Mouse (Mus musculus) cerebellum, adult 18-20 months (tissue): ENCODE results near the gene 9130019O22Rik.
"Not testable (repeated sequence)": the region's sequence is repeated elsewhere in the genome, so short reads cannot be mapped to it uniquely, and the experiment has no call there.

Source experiments
- DNase-seq, 2 experiments: peaks; one replicate each; pipeline ENCODE4 v3.0.0; 2021

Gene 9130019O22Rik

GRCm38 (mm10) chr7:127375271-127376245 lies 11.4 kb downstream of the 9130019O22Rik start, which contains the start of gene Zfp747:
Gene Zfp747, minus strand, starts transcription at chr7:127376050.
- DNase-seq = peak; percentile 94 to 95

GRCm38 (mm10) chr7:127371870-127372269 lies 15.1 kb downstream of the 9130019O22Rik start:
- DNase-seq = not testable (repeated sequence)

DNA sequence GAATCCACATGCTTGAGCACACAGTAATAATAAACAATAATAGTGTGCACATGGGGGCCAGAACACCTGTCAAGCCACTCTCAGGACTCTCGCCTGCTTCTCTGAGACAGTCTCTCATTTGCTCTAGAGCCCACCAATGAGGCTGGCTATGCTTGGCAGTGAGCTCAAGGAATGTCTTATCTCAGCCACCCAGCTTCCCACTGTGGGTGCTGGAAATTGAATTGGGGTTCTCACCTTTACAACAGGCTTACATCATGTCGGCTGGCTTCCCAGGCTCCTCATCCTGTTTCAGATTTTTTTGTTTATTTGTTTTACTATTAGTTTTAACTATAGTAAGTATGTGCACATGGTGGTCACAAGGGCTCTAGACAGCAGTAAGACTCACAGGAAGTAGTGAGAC lies 15.8 kb downstream of the 9130019O22Rik start:
- DNase-seq = no peak

DNA sequence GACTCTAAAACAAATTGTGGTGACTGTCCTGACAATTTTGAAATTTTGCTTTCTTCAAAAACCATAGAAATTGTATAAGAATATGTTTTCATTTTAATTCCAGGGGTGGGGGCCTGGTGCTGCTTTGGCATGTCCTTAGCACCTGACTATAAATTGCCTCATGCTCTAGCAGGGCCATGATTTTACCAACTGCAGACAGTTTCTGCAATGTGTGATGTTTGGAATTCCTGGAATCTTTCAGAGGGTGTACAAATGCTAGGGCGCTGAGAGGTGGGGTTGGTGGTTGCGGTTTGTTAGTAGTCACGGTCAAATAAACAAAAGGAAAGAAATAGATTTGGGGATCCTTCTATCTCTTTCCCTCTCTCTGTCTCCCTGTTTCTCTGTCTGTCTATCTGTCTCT lies 20.7 kb downstream of the 9130019O22Rik start:
- DNase-seq = no peak

- DNase-seq = peak; percentile 46 to 50
These were observed 22.8 kb downstream of the 9130019O22Rik start for GRCm38 (mm10) chr7:127364166-127364565.

DNA sequence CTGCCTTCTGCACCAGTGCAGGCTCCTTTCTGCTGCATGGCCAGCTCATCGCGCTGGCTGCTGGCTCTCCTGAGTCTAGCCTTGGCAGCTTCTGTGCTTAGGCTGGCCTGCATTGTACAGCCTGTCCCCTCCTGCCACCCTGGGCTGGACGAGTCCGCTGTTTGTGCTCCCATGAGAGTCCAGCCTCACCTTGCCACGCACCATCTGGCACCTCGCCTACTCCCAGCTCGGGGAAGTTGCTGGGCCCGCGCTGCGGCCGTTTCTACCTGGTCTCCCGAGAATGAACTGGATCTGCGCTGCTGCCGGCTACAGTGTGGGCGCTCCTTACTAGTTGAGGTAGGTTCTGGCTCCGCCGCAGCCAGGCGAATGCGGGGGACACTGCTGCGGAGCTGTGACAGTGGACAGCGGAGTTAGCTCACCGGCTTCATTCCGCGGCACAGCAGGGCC lies 23.5 kb downstream of the 9130019O22Rik start:
- DNase-seq = peak; percentile 72 to 78

DNA sequence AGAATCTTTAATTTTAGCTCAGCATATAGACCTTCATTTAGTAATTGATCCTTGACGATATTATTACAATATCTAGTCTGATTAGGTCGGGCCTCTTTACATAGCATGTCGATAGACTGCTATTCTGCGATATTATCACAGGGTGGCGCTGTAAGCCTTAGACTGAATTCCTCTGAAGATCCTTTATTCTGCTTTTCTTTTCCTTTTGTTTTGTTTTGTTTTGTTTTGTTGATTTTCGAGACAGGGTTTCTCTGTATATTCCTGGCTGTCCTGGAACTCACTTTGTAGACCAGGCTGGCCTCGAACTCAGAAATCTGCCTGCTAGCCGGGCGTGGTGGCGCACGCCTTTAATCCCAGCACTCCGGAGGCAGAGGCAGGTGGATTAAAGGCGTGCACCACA lies 24.5 kb downstream of the 9130019O22Rik start:
- DNase-seq = peak; percentile 35 to 51

DNA sequence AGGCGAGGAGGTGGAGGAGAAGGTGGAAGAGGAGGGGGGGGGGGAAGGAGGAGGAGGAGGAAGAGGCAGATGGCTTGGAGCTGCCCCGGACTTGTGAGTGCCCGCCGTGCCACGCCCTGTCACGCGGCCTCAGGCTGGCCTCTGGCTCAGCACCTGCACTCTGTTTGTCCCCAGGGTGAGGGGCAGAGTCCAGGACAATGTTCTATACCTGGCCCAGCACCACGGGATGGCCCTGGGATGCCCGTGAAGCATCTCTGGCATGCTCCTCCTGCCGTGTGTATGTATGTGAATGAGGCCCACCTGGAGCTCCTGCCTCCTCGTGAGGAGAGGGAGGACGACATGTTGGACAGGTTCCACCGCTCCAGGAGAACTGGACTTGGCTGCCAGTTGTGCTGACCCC lies 25.5 kb downstream of the 9130019O22Rik start:
- DNase-seq = peak in 1 of 2 experiments; percentile 29

DNA sequence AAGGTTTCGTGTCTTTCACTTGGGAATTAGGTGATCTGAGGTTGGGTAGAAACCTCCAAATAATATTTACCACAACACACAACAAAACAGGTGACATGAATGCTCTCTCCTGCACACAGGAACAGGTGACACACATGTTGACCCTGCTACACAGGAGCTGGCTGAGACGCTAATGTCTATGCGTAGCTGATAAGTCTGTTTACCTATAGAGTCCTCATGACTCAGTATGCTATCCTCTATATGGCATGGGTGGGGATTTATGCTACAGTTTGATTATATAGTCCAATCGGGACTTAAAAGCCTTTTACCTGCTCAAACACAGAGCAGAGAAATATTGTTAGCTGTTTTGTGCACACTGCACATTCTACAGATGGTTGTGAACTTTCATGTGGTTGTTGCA lies 26.7 kb downstream of the 9130019O22Rik start:
- no peak for DNase-seq

DNA sequence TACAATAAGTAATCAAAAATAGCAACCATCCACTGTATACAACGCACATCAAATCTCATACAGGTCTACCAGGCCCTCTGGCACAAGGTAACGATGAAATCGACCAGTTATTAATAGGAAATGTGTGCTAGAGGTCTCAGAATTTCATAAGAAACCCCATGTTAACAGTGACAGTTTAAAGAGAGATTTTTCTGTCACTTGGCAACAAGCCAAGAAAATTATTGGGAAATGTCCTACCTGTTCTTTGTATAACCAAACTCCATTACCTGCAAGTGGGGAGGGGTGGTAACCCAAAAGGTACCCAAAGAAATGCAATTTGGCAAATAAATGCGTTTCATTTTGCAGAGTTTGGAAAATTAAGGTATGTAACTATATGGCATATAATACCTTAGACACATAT lies 28.5 kb downstream of the 9130019O22Rik start:
- no peak for DNase-seq

- DNase-seq = no peak
These were observed 29.1 kb downstream of the 9130019O22Rik start for GRCm38 (mm10) chr7:127357871-127358270.

DNA sequence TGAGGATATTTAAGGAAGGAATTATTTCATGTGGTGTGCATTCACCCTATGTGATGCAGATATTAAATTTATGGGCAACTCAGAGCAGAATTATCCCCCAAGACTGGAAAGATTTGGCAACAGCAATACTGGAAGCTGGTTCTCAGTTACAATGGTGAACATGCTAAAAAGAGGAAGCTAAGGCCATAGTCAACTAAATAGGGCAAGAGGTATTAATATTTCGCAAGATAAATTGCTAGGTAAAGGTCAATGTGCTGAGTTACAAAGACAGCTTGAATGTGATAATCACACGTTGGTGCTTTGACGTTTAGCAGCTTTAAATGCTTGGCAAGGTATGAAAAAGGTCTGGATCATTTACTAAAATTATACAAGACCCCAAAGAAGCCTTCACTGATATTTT lies 31.2 kb downstream of the 9130019O22Rik start:
- DNase-seq = no peak

DNA sequence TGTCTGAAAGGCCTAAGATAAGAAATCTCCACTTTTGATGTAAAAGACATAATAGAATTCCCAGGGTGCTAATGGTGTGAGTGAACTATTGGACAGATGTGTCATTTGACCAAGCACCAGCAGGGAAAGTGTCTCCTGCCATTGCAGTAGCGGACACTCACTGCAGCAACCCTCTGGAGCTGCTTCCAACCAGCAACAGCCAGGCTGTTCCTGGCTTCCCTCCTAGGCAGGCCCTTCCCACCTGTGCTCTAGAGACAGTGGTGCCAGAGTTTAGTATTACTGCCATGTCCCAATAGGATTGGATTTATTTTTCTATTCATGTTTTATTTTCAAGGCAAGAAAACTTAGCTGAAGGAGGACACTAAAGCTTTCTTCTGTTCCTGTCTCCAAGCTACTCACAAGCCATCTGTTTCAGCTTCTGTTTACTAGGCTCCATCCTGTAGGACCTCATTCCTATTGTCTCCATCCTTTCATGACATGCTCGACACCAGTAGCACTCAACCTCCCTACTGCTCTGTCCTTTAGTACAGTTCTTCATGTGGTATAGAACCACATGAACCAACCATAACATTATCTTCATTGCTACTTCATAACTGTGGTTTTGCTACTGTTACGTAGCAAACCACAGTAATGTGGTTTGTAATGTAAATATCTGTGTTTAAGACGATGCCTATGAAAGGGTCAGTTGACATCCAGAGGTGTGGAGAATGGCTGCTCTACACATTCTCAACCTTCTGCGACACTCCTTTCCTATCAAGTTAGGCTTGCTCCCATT lies 35.5 kb downstream of the 9130019O22Rik start:
- DNase-seq = no peak

- DNase-seq = peak; percentile 39 to 40
These were observed 40.3 kb downstream of the 9130019O22Rik start for GRCm38 (mm10) chr7:127346676-127347075.

- DNase-seq = peak; percentile 89 to 96
These were observed 41.2 kb downstream of the 9130019O22Rik start, which contains the start of gene Zfp768 for GRCm38 (mm10) chr7:127345512-127346325. Gene Zfp768, minus strand, starts transcription at chr7:127345589.

DNA sequence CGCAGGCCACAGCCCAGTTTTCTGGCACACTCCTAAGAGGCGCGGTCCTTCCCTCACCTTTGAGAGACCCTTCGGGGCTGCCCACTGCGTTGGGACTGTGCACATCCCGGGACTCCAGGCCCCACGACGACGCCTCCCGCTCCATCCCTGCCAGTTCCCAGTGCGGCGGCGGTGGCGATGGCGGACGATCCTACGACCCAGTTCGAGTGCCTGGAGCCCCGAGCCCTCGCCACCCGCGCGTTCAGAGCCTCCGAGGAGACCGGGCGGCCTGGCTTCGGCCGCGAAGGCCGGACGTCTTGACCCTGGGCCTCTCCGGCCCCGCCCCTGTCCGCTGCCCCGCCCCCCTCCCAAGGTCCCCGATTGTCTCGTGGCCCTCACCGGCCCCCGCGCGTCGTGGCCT lies 41.9 kb downstream of the 9130019O22Rik start:
- peak in 1 of 2 experiments; percentile 51 for DNase-seq

DNA sequence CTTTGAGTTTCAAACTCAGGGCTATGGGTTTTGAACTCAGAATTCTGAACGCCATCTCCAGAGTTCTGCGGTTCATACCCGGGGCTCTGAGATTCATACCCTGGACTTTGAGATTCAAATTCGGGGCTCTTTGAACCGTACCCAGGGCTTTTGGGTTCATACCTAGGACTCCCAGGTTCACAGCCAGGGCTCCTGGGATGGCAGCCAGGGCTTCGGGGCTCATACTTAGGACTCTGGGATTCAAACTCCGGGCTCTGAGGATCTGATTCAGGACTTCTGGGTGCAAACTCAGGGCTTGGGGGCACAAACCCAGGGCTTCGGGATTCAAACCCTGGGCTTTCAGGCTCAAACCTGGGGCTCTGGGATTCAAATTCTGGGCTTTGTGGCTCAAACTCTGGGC lies 42.6 kb downstream of the 9130019O22Rik start:
- DNase-seq = peak; percentile 11 to 14

DNA sequence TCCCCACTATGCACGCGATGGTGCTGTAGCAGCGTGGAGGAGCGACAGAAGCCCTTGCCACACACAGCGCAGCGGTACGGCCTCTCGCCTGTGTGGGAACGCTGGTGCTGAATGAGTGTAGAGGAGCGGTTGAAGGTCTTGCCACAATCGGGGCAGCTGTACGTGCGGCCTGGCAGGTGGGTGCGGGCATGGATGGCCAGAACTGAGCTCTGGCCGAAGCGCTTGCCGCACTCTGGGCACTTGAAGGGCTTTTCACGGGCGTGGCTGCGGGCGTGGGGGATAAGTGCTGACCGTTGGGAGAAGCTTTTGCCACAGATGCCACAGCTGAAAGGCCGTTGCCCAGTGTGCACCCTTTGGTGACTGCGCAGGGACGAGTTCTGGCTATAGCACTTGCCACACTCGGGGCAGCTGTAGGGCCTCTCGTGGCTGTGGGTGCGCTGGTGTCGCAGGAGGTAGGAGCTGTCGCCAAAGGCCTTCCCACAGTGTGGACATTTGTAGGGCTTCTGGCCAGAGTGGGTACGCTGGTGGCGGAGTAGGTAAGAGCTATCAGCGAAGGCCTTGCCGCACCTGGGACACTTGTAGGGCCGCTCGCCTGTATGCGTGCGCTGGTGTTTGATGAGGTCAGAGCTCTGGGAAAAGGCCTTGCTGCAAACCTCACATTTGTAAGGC lies 43.5 kb downstream of the 9130019O22Rik start:
- DNase-seq = peak; percentile 12 to 23

GRCm38 (mm10) chr7:127342888-127343287 lies 44.1 kb downstream of the 9130019O22Rik start:
- DNase-seq = no peak

- DNase-seq = no peak
These were observed 44.6 kb downstream of the 9130019O22Rik start for GRCm38 (mm10) chr7:127342332-127342731.

- not testable (repeated sequence) for DNase-seq
These were observed 45.1 kb downstream of the 9130019O22Rik start for GRCm38 (mm10) chr7:127341861-127342260.

DNA sequence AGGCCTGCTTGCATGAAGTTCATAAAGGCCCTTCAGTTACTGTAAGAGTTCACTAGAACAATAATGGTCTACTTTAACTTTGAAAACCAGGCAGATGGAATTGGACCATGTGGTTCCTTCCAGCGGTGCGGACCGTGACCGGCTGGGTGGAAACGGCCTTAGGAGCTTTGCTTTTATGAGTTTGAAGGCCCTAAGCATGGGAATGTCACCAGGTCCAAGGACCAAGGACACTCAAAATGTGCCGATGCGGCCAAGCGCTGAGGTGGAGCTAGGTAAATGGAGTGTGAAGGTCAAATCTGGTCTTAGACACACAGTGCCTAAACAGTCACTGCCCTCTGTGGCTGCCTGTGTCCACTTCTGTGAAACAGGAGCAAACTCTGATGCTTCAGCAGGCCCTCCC lies 45.6 kb downstream of the 9130019O22Rik start:
- no peak for DNase-seq
